Mouse (Mus musculus): ENCODE measurements around the gene Olfr695.
"Not testable (repeated sequence)": the region's sequence is repeated elsewhere in the genome, so short reads cannot be mapped to it uniquely, and the experiment has no call there.

Gene Olfr695

GRCm38 (mm10) chr7:106716296-106716695 is at the start of gene Olfr695:
Gene Olfr695 (minus strand): TSS chr7:106716396.
- DNase-seq = no peak

- not testable (repeated sequence) for DNase-seq
These were observed 44.8 kb upstream of the Olfr695 start for GRCm38 (mm10) chr7:106761008-106761407.

GRCm38 (mm10) chr7:106758800-106759199 is 42.6 kb upstream of the Olfr695 start:
- DNase-seq = no peak

- no peak for DNase-seq
These were observed 39.1 kb upstream of the Olfr695 start, which contains the start of gene Olfr698 for GRCm38 (mm10) chr7:106755297-106755696. Gene Olfr698 (minus strand): TSS chr7:106755397.

- DNase-seq = no peak
These were observed 29.6 kb upstream of the Olfr695 start for GRCm38 (mm10) chr7:106745811-106746210.

- no peak for DNase-seq
These were observed 26.1 kb upstream of the Olfr695 start, which contains the start of gene Olfr697 for GRCm38 (mm10) chr7:106742343-106742742. Gene Olfr697 (minus strand): TSS chr7:106742443.

GRCm38 (mm10) chr7:106737028-106737427 is 20.8 kb upstream of the Olfr695 start:
- no peak for DNase-seq

- DNase-seq = no peak
These were observed 17.5 kb upstream of the Olfr695 start for GRCm38 (mm10) chr7:106733717-106734116.

GRCm38 (mm10) chr7:106725654-106726053 is 9.5 kb upstream of the Olfr695 start:
- not testable (repeated sequence) for DNase-seq

- no peak for DNase-seq
These were observed 4.7 kb downstream of the Olfr695 start for GRCm38 (mm10) chr7:106711463-106711862.

GRCm38 (mm10) chr7:106707705-106708104 is 8.5 kb downstream of the Olfr695 start:
- not testable (repeated sequence) for DNase-seq

- no peak for DNase-seq
These were observed 19.3 kb downstream of the Olfr695 start for GRCm38 (mm10) chr7:106696891-106697290.

GRCm38 (mm10) chr7:106692976-106693375 is 23.2 kb downstream of the Olfr695 start:
- DNase-seq = no peak

GRCm38 (mm10) chr7:106691714-106692113 is 24.5 kb downstream of the Olfr695 start, which contains the start of gene Olfr694:
Gene Olfr694 (minus strand): TSS chr7:106691814.
- no peak for DNase-seq

GRCm38 (mm10) chr7:106685382-106685781 is 30.8 kb downstream of the Olfr695 start:
- DNase-seq = no peak

- DNase-seq = no peak
These were observed 35.7 kb downstream of the Olfr695 start, which contains the start of gene Olfr693 for GRCm38 (mm10) chr7:106680484-106680883. Gene Olfr693 (minus strand): TSS chr7:106680584.

Measured in cerebellum, adult 8-10 months (tissue).